Mouse (Mus musculus): ENCODE data around the gene Sept8.

- no peak for TF ChIP-seq CTCF (IDR thresholded peaks at IDR 0.05; ENCODE audit: low read depth)
- no peak for TF ChIP-seq EP300 (IDR thresholded peaks at IDR 0.05; ENCODE audit: low read depth)
Observed at GRCm38 (mm10) chr11:53548036-53548605, 29.1 kb downstream of the Sept8 start.

Data from liver, embryonic 14.5 days (tissue).